Mouse (Mus musculus) testis, postnatal 14 days (tissue): ENCODE measurements around the gene Tmem25.

Source experiments
- DNase-seq: peaks from one replicate; pipeline ENCODE4 v3.0.0; 2021; ENCODE audit warnings: low spot score

The Tmem25 gene

DNA sequence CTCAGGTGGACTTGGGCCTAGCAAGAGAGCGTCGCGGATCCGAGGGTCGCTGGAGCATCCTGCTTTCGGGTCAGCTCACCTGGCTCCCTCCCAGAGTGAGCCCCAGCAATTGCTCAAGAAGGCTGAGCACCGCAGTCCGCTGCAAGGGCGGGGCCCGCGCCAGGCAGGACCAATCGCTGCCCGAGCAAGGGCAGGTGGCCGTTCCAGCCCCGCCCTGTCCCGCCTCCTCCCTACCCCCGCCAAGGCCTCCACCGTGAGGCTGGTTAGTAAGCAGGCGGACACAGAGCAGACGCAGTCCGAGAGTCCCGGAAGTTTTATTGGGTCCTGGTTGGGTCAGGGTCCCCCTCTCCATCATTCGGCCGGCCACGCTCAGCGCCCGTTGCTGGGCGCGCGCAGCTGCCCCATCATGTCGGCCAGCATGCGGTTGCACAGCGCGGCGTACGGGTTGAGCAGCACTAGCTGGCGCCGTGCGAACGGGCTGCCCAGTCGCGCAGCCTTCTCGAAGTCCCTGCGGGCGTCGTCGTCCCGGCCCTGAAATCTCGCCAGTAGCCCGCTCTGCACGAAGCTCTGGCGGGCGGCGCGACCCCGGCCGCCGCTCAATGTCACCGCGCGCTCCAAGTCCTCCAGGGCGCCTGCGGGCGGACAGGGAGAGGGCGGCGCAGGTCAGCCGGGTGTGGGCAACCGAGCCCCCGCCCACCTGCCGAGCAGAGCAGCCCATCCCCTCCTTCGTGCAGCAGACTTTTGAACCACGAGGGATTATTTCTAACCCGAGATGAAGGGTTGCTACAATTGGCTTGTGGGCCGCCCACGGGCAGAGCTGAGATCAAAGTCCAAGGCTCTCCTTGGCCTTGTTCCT lies at the start of gene Tmem25:
Tmem25 (minus strand) TSS at position 206 of the 856 bp plus-strand sequence.
- DNase-seq = peak; percentile 88

DNA sequence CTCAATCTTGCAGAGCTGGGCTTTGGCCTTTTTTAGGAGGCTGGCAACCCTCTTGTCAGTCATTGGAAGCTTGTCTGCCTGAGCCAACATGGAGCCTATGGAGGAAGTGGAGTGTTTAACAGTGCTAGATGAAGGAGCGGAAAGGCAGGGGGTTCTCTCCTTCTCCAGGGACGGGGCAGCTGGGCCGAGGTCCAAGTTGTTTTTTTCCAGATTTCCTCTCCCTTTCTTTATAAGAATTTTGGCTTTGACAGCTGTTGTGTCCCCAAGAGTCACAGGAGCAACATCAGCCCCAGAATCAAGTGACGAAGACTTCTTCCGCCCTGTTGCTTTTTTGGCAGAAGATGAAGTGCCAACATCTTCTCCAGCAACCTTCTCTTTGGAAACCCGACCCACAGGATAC lies 48.3 kb upstream of the Tmem25 start:
- DNase-seq = no peak

- no peak for DNase-seq
Observed at GRCm38 (mm10) chr9:44841241-44841640, 42.1 kb upstream of the Tmem25 start.

DNA sequence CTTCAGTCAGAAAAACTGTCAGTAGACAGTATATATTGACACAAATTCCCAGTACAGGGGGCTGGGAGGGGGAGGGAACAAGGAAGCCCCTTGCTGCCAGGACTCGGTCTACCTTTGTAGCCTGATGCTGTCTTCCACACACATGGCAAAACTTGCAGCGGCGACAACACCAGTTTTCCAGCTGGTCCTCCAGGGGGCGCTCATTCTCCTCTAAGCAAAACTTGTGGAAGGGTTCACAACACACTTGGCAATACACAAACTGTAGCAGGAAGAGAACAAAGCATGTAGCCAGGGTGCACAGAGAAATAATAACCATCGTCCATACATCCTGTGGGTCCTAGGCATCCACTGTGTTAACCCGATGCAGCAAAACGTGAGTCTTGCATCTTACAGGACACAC lies 37.3 kb upstream of the Tmem25 start:
- peak; percentile 32 for DNase-seq

DNA sequence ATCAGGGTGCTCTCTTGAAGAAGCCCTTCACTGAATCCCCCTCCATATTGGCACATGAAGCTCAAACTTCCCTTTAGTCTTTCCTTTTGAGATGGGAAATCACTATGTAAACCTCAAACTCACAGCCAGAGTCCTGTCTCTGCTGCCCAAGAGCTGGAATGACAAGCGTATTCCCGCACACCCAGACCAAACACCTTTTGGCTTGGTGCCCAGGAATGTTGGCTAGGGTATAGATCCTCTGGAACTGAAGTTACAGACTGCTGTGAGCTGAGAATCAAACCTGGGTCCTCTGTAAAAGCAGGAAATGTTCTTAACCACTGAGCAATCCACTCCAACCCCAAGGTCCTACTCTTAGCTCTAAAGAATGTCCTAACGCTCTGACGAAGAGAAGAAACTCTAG lies 33.2 kb upstream of the Tmem25 start:
- DNase-seq = no peak

DNA sequence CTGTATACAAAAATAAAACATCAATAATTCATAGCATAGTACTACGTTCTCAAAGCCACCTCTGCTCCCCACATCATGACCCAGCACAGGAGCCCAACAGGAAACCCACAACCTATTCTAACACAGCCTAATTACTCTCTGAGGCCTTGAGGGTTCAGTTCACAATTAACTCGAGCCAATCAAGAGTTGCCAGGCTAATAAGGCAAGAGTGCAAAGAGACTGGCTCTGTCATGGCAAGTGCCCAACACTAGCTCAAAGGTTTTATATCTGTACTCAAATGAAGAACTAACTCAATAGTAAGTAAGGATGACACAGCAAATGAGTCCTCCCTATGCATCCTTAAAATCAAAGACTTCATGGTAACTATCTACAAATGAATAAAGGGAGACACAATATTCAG lies 31.4 kb upstream of the Tmem25 start:
- no peak for DNase-seq

GRCm38 (mm10) chr9:44828944-44829343 lies 29.8 kb upstream of the Tmem25 start:
- DNase-seq = no peak

DNA sequence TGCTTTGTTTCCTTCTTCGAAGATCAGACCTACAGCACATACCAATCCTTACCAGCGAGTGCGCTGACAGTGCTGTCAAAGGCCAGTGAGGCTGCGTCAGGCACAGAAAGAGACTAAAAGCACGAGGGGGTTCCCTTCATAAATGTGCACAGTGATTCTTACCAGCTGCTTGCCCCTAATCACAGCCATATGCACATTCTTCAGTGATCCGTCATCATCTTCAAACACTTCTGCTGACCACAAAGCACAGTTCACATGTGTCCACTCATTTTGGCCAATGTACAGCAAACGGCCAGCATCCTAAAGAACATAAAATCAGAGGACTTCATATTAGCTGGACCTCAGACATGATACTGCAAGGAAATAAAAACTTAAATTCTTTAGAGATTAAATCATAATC lies 27.6 kb upstream of the Tmem25 start:
- DNase-seq = no peak

GRCm38 (mm10) chr9:44819920-44820827 lies 21.1 kb upstream of the Tmem25 start:
- no peak for DNase-seq

- no peak for DNase-seq
Observed at GRCm38 (mm10) chr9:44817522-44817921, 18.4 kb upstream of the Tmem25 start.

- DNase-seq = no peak
Observed at GRCm38 (mm10) chr9:44814179-44814578, 15.1 kb upstream of the Tmem25 start.

DNA sequence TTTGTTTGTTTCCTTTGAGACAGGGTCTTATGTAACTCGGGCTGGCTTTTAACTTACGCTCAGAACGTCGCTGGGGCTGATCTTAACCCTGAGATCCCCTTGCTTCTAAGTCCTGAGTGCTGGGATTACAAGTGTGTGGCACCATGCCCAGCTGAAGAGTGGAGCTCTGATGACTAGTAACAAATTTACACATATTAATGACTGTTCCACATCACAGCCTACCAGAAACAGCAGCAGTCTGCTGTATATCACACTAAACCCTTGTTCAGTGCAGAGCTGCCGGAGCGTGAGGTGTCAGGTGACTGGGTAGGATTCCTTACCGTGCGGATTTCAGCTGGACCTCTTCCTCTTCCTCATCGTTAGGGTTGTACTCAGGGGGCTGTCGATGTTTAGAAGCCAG lies 11.2 kb upstream of the Tmem25 start:
- DNase-seq = no peak

- DNase-seq = no peak
Observed at GRCm38 (mm10) chr9:44807778-44808177, 8.7 kb upstream of the Tmem25 start.

DNA sequence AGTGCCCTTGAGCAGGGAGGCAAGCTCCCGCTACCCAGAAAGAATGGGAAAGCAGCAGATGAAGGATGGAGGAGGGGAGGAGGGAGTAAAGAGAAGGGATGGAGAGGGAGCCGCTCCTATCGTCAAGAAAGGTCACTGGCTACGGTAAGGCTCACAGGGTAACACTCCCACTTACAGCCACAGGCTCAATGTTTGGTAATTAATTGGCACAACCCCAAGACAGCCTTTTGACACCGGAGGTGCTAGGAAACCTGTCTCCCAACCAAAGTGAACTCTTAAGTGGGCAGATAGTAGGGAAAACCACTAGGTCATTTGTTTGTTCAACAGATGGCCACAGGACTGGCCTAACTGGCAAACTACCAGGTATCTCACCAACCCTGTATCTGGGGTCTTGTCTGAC lies 8.0 kb upstream of the Tmem25 start:
- DNase-seq = no peak

- no peak for DNase-seq
Observed at GRCm38 (mm10) chr9:44805536-44805935, 6.4 kb upstream of the Tmem25 start.

DNA sequence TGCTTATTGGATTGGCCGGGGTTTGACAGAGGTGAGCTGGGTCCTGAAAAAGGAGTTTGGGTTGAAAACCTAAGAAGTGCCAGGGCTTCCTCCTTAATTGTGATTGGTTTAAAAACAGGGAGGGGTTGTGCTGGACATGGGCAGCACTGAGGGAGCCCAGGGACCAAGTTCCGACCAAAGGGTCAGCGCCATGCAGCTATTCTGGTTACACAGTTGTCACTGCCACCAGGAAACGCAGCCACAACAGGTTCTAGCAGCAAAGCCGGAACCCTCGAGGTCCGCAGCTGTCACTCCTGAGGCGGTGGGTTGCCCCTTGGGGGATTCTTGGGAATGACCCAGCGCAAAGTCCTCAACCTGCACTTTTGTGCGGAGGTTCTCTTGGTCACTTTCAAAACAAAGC lies 5.6 kb upstream of the Tmem25 start:
- DNase-seq = no peak

DNA sequence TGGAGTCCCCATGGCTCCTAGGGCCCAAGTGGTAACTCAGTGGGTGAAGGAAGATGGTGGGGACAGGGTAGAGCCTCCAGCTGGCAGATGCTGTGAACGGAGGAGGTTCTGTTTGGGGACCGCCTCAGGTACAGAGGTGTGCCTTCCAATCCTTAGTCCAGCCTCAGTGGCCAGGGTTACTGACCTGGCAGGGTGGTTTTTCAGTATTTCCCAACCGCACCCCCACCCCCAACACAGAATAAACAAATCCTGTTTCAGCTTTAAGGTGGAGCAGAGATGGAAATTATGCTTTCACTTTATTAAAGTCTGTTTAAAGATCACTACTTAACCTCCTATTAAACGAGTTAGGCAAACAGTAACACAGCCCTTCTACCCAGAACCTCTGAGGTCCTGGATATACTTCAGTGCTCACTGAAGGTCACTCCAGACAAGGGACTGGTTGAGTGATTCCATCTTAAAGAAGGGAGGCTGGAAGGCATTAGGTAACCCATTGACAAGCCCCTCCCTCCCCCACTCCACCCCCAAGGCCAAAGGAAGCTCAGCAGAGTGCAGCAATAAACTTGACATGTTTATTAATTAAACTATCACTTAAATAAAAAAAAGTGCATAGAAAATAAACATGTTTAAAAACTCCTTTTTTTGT lies 3.8 kb upstream of the Tmem25 start, which contains the start of gene Ttc36:
Ttc36 (minus strand) TSS at position 265 of the 643 bp plus-strand sequence.
- DNase-seq = no peak

GRCm38 (mm10) chr9:44801669-44802068 lies 2.6 kb upstream of the Tmem25 start:
- no peak for DNase-seq

DNA sequence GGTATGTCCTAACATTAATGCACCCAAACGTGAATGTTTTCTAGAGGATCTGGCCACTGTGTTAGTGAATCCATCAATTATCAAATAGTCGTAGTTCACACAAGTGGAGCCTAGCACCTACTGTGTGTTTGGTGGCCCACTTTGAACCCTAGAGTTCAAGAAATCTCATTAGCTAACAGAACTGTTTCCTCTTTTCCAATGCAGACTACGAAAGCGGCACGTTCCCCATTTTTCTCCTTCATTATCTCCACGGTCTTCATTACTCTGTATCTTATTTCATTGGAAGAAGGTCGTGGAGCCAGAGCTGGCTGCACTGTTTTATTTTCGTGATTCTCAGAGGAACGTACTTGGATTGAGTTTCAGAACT lies 834 bp upstream of the Tmem25 start:
- DNase-seq = no peak

DNA sequence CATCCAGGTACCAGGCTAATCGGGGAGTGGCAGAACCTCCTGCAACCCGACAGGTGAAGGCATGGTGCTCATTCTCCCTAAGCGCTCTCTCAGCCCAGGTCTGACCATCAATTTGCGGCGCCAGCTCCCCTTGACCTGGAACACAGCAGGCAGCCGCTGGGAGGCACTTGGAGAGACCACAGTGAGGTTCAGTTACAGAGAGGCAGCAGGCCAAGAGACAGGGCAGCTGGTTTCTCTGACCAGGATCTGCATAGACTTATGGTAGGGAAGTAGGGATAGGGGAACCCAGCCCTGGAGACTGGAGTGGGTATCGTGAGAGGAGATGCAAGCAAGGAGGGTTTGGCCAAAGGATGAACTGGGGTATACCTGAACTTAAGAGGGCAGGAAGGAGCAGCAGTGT lies 809 bp downstream of the Tmem25 start:
- no peak for DNase-seq

GRCm38 (mm10) chr9:44792842-44793241 lies 6.3 kb downstream of the Tmem25 start:
- DNase-seq = no peak
